Mouse (Mus musculus): ENCODE results near the gene Thsd4.

Thsd4 gene

GRCm38 (mm10) chr9:60150511-60150910, 371.3 kb downstream of the Thsd4 start:
- no peak for DNase-seq (ENCODE audit: low spot score in 2 of 2)

- DNase-seq (ENCODE audit: low spot score in 2 of 2) = no peak
Observed at GRCm38 (mm10) chr9:60148988-60149387, 372.9 kb downstream of the Thsd4 start.

GRCm38 (mm10) chr9:60147401-60147800, 374.4 kb downstream of the Thsd4 start:
- DNase-seq (ENCODE audit: low spot score in 2 of 2) = no peak

DNA sequence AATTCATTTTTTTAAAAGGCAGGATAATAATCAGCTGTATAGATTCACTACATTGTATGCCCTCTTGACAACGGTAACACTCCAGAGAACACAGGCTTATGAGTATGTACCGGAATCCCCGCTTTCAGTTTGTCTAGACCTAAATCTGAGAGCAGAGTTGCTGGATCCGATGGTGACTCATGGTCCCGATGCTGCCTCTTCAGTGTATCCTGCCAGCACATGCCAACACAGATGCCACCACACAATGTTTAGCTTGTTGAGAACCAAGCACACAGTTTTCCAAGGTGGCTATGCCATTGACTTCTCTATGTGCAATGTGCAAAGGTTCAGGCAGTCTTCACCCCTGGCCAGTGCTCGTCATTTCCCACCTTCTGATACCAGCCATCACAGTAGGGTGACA, 378.0 kb downstream of the Thsd4 start:
- DNase-seq (ENCODE audit: low spot score in 2 of 2) = no peak

DNA sequence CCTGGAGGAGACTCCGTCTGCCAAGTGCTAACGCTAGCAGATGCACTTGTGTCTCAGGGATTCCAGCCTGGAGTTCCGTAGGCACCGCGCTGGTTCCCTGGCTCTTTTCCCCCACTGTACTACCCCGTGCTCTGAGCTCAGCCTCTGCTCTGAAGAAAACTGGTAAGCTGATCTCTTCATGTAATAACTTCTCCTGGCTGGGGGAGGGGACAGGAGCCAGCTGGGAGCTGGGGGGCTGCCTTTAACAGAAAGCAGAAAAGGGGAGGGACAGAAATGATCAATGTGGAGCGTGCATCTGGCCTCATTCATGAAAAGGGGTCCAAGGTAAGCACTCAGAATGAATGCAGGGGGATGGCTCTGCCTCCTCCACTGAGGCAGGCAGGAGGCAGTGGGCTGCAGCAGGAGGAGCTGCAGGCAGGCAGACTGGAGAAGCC, 380.7 kb downstream of the Thsd4 start:
- DNase-seq (ENCODE audit: low spot score in 2 of 2) = no peak

DNA sequence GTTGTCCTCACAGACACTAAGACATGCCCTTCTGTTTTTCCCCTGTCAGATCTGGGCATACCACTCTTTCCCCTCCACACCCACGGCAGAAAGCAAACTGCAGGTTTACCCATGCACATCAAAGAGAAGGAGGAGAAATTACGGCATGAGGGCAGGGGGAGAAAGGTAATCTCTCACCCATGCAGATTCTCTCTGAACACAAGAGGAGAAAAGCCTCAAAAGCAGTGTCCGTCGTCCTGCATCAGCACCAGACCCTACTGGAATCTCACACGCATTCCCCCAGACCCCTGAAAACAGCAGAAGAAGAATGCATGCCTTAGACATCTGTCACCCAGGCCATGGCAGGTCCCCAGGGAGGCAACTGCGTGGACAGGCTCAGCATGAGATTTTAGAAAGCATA, 381.4 kb downstream of the Thsd4 start:
- DNase-seq (ENCODE audit: low spot score in 2 of 2) = no peak

DNA sequence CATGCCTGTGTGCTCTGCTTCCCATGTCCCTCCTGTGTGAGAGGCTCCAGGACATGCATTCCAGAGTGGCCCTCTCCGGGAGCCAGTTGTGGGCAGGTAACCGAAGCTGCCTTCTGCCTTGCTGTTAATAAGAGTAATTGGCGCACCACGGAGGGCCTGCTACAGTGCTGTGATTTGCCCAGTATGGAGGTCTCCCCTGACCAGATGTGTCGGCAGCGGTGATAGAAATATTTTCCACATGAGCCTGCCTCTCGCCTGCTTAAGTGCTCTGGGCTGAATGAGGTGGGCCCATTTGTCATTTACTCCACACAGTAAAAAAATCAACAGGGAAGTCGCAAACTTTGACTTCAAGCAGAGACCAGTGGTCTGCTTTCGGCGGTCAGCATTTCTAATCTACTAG, 382.4 kb downstream of the Thsd4 start:
- DNase-seq (ENCODE audit: low spot score in 2 of 2) = no peak

- no peak for DNase-seq (ENCODE audit: low spot score in 2 of 2)
Observed at GRCm38 (mm10) chr9:60129235-60129991, 392.4 kb downstream of the Thsd4 start.

- DNase-seq (ENCODE audit: low spot score in 2 of 2) = no peak
Observed at GRCm38 (mm10) chr9:60126961-60127360, 394.9 kb downstream of the Thsd4 start.

DNA sequence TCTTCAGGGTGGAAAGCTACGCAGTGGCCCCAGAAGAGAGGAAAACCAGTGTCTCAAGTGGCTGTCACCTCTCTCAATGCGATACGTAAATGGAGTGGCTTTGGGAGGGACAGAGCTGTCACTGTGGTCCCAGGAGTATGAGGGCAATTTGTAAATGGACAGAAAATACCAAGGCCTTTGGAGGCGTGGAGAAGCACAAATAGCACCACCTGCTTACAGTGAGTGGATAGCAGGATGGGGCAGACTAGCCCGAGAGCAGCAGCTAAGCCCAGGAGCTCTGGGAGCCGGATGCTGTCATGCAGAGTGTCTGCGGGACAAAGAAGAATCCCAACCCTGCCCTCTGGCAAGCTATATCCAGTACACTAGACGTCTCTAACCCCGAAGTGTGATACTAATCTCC, 397.7 kb downstream of the Thsd4 start:
- no peak for DNase-seq (ENCODE audit: low spot score in 2 of 2)

DNA sequence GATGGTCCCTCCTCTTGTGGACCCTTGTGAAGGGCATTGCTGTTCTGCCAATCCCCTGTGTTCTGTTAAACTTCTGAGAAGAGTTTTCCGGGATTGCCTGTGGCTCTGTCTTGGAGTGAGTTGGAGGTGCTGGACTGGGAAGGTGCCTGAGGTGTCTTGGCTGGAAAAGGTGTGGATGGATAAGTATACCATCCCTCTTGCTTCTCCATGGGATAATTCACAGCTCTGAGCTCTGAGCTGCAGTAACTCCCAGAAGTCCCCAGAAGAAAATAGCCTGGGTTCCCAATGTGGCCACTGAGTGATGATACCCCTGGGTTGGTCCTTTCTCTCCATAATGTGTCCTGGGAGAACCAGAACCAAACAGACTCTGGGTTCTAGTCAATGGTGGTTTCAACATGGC, 398.8 kb downstream of the Thsd4 start:
- no peak for DNase-seq (ENCODE audit: low spot score in 2 of 2)

GRCm38 (mm10) chr9:60119846-60120245, 402.0 kb downstream of the Thsd4 start:
- no peak for DNase-seq (ENCODE audit: low spot score in 2 of 2)

GRCm38 (mm10) chr9:60117831-60118230, 404.0 kb downstream of the Thsd4 start:
- no peak for DNase-seq (ENCODE audit: low spot score in 2 of 2)

DNA sequence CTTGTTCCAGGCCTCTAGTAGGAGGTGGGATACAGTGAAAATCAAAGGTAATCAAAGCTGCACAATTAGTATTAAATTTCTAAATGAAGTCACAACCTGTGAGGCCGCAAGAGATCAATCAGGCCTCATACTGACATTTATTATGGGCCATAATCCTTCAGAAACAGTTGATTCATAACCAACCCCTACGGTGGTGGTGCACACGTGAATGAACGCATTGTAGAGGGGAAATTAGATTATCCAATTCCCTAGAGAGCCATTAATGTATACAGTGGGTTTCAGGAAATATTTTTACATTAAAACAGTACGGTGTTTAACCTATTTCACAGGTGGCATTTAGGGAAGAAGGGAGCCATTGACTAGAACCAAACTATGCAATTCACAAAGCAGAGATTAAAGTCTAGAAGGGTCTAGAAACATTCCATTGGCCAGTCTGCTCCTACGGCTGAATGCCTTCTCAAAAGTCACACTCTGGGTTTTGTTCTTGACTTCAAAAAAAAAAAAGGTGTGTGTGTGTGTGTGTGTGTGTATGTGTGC, 406.1 kb downstream of the Thsd4 start:
- DNase-seq (ENCODE audit: low spot score in 2 of 2) = no peak

DNA sequence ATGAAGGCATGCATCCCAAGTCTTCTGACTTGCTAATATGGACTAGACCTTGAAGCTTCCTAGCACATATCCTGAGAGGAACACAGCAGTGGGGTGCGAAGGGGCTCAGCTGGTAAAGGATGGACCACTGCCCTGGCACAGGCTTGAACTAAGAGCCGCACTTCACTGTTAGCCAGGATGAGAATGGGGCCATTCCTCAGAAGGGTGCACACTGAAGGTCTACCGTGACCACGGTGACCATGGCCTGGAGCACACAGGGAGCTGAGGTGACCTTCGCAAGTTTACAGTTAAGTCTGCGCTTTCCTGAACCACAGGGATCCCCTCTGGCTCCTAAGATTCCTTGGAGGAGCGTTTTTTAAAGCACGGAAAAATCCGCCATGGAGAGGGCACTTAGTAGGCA, 406.5 kb downstream of the Thsd4 start:
- no peak for DNase-seq (ENCODE audit: low spot score in 2 of 2)

DNA sequence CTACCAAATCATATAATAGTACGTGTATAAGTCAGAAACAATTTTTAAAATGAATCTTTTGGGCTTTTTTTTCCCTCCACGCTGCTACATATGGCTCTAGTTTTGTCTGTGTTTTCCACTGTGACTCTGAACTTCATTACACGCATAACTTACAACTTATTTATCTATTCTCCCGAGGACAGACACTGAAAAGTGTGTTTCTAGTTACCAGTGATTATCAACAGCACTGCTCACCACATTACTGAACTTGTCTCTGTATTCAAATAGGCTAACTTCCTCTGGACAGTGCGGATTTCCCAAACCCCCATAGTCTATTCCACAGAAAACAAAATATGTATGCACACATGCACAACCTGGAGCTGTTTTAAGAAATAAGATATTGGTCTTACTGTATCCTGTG, 411.6 kb downstream of the Thsd4 start:
- DNase-seq (ENCODE audit: low spot score in 2 of 2) = no peak

DNA sequence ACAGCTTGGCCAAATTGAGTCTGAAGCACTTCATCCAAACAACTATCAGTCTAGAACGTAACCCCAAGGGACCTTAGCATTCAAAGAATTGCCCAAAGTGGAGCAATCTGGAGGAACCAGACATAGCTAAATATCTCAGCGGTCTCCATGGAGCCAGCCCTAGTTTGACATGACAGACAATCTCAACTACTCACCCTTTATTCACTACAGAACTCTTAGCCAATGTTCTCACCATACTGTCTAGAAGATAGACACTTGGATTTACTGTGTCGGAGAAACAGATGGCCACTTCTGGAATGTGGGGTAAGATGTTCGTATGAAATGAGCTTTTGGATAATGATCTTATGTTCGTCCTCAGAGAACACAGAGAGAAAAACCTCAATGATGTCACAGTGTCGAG, 415.2 kb downstream of the Thsd4 start:
- no peak for DNase-seq (ENCODE audit: low spot score in 2 of 2)

DNA sequence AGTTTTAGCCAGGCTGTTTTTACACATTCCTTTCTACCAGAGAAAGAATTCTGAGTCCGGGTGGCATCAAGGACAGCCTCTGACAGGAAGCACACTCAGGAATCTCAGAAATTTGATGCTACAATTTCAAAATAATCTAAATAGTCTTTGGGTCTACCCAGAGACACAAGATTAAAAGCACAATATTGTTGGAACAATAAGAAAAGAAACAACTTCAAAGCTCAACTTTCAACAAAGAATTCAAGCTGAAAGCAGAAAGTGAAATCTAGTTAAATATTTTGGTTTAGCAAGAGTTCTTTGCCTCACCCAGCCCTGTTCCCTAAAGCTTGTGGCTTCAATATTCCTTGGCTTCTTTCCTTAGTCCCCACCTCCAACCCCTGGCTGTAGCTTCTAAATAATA, 415.7 kb downstream of the Thsd4 start:
- no peak for DNase-seq (ENCODE audit: low spot score in 2 of 2)

DNA sequence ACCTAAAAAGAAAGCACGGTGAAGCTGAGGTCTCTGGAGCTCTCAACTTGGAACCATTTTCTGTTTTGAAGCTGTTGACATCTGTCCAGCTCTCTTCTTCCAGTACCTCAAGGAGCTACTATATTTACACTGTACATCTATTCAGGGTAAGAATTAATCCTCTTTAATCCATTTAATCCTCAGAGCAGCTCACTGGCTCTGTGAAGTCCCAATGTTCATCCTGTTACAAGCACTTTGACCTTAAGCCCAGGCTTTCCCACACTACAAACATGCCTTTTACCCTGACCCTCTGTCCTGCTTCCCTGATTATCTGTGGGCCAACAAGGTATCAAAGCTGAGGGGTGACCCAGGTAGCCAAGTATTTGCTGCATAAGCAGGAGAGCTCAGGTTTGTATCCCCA, 427.6 kb downstream of the Thsd4 start:
- no peak for DNase-seq (ENCODE audit: low spot score in 2 of 2)

DNA sequence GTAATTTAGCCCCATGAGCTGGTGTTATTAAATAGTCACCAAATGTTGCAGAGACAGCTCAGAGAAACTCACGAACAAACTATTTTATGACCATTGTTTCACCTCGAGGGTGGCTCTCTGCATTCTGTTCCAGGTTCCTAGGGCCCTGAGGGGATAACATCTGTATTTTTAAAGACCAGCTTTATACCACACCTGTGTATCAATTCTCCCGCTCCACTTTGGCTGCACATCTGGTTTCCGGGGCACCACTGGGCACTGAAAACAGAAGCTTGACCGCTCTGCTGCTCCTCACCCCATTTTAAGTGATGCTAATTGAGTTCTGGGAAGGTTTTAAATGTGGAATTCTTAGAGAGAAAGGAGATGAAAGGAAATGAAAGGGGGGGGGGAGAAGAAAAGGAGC, 429.4 kb downstream of the Thsd4 start:
- DNase-seq (ENCODE audit: low spot score in 2 of 2) = no peak

- DNase-seq (ENCODE audit: low spot score in 2 of 2) = no peak
Observed at GRCm38 (mm10) chr9:60089441-60089840, 432.4 kb downstream of the Thsd4 start.

DNA sequence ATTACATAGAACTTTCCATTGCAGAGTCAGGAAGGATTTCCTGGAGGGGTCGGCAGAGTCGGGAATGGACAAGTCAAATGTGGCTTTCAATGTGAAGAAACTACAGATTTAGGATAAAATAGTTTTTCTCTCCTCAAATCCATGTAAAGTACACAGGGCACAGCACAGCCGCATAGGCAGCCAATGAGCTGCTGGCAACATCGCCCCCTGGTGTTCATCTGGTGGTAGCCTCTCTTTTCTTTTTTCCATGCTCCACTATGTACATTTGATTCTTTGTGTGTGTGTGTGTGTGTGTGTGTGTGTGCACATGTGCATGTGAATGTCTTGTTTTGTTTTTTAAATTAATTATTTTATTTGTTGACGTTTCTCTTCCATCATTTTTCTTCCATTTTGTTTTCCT, 433.7 kb downstream of the Thsd4 start:
- DNase-seq (ENCODE audit: low spot score in 2 of 2) = no peak

DNA sequence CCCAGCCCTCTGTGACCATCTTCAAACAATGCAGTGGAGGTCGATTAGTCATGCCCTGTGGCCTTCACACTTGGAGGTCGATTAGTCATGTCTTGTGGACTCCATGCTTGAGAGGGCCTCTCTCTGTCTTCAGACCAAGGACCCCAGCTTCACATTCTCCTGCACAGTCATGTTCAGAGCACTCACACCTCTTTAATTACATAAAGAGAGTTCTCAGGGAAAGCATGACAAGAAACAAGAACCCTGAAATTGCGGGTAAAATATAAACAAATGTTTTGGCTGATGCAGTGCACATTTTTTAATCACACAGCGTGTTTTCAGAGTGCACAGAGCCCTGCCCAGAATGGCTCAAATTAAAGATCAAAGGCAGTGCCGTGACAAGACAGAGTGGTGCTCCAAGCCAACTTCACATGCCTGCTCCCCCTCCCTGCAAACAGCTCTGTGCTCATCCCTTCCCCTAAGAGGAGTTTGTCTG, 439.7 kb downstream of the Thsd4 start:
- DNase-seq (ENCODE audit: low spot score in 2 of 2) = no peak

GRCm38 (mm10) chr9:60077761-60078160, 444.1 kb downstream of the Thsd4 start:
- DNase-seq (ENCODE audit: low spot score in 2 of 2) = no peak
